Mouse (Mus musculus): Measurements from ENCODE around the gene Ccdc13.

Ccdc13 gene

DNA sequence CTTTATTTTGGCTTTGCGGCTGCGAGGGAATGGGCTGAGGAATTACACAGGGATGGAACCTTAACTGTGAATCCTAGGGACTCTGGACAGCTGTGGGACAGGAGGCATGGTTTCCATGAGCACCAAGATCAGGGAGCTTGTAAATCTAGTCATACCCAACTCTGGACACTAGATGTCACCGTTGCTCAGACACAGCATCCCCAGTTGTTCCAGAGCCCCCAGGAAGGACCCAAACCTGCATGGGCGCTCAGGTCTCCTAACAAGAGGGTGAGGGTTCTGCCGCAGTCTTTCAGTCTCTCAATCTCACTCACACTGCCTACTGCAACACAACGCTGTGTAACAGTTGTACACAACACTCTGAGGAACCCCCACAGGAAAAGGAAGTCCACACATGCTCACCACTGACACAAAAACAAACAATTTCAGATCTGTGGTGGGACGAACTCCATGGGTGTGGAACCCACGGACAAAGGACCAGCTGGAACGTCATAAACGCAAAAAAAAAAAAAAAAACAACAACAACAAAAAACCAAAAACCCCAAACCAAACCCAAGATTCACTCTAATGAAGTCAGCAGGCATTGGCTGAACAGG lies 7.4 kb upstream of the Ccdc13 start:
- no peak for DNase-seq

GRCm38 (mm10) chr9:121842914-121843313 lies 3.7 kb upstream of the Ccdc13 start:
- no peak for DNase-seq

DNA sequence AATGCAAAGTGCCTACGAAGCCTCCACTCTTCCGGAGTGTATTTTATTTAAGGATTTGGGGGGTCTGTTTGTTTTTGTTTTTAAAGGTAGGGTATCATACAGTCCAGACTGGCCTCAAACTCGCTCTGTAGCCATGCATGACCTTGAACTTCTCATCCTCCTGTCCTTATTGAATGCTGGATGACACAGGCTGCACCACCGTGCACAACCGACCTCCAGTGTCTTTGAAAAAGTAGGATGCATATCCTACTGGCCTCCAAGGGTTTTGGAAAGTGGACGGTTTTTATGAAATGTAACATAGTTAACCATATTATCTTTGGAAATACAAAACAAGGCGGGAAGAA lies 333 bp upstream of the Ccdc13 start:
- DNase-seq: no peak

DNA sequence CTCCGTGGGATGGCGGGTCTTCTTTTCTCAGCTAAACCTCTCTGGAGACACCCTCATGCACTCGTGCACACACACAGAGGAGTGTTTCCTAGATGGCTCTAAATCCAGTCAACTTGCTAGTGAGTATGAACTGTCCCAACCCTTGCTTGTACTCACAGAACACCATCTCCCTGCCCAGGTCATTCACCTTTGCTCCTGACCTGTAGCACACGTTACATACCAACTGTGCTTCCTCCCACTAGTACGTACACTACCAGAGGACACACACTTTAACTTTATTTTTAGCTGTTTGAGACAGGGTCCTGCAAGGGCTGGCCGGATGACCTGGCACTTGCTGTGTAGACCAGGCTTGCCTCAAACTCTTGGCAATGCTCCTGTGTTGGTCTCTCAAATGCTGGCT lies 1.3 kb downstream of the Ccdc13 start:
- no peak for DNase-seq

DNA sequence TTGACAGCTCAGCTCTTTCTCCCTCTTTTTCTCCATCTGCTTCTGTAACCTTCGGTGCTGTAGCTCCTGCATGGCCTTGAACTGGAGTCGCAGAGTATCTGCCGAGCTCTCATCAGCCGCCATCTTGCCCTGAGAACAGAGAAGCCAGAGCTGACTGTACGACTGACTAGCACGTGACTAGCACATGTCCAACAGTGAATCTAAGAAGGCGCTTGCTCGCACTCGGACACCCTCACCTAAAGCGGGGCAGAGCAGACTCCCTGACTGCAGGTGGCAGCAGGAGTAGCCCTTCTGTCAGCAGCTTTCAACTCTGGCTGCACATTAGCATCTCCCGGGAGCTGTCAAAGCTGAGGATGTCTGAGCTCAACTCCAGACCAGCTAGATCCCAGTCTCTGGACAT lies 5.4 kb downstream of the Ccdc13 start:
- DNase-seq: no peak

- DNase-seq: peak; percentile 74
Measured at GRCm38 (mm10) chr9:121830956-121831293, 8.3 kb downstream of the Ccdc13 start.

DNA sequence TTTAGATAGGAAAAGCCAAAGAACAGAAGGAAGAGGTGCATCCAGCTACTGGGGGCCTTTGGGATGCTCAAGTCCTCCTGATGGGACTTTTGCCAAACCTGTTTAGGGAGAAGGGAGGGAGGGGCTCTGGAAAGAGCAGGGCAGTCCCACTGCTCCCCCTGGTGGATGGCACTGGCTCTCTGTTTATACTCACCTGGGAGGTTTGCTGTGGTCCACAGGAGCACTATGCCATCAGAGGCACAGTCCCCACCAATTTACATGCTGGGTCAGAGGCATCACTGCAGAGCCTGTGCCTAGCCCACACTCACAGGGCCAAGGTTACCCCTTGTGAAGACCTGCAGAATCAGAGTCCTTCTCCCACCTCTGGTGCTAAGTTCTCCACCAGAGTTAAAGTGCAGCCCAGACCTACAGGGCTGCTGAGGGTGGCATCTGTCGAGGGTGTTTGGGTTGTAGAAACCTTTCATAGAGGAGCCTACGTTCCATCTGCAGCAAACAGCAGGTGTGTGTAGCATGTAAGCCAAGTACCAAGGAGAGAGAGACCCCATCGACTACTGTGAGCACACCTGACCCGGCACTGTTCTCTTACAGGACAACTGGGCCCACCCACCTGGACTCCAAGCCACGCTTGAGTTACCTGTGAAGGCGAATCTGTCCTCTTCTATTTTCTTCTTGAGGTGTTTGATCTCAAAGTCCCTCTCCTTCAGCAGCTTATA lies 8.9 kb downstream of the Ccdc13 start:
- DNase-seq: peak; percentile 58

GRCm38 (mm10) chr9:121829270-121829992 lies 9.8 kb downstream of the Ccdc13 start:
- peak; percentile 7 for DNase-seq

DNA sequence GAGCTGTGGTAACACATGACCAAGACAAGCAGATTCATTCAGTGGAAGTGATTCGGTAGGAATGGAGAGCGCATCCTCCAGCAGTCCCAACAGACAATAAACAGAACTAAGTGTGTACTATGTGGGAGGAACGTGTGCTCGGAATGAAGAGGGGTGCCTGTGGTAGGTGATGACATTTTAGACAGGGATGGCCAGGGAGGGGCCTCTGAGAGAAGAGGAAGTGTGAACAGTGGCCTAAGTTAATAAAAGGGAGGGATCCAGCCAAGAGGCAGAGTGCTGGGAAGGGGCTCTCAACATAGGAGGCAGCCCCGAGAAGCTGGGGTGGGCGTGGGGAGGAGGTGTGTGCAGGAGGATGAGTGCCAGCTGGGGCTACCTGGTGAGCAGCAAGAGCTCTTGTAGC lies 10.9 kb downstream of the Ccdc13 start:
- peak; percentile 26 for DNase-seq

DNA sequence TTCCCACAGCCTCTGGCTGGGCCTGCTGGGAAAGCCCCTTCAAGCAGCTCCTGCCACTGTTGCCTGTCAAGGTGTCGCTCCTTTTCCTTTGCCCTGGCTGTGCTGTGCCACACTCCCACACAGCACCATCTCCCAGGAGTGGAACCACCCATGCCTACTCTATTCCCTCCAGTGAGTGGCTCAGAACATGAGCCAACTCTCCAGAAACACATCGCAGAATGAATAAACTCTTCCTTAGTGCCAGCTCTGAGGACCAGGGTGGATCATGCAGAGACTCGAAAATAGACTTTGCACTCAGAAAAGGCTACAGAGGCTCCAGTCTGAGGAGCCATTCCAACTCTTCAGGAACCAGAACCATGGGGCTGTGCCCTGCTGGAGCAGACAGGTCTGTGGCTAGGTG lies 12.9 kb downstream of the Ccdc13 start:
- no peak for DNase-seq

DNA sequence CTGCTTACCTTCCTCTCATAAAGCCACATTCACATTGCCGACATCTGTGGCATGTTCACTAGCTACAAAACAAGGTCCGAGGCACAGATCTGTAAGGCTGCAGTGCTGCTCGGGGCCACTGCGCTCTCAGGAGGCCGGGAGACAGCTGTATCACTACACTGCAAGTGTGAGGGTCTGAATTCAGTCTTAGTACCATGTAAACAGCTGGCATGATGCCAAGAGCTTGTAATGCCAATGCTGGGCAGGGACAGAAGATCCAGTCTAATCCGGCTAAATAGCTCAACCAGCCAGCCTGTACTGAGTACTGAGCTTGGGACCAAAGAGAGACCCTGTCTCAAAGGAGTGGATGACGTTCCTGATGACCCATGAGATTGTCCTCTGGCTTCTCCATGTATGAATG lies 15.3 kb downstream of the Ccdc13 start:
- peak; percentile 57 for DNase-seq

- DNase-seq: peak; percentile 89
Measured at GRCm38 (mm10) chr9:121823051-121823450, 16.2 kb downstream of the Ccdc13 start.

GRCm38 (mm10) chr9:121822585-121822991 lies 16.7 kb downstream of the Ccdc13 start:
- peak; percentile 66 for DNase-seq

DNA sequence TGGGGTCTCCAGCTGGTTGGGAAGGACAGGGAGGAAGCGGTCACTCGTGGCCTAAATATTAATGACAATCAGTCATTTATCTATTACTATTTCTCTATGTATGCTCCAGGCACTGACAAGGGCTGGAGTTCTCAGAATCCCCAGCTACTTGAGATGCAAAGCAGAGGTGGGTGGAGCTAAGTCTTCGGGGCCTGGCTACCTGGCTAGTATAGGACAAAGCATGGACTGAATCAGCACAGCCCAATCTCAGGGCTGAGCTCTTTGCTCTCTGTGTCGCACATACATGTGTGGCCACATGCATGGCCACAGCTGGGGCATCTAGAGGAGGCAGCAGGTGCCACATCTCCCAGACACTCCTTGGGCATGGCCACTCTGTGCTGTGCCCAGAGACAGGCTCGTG lies 18.5 kb downstream of the Ccdc13 start:
- DNase-seq: no peak

GRCm38 (mm10) chr9:121819771-121820471 lies 19.3 kb downstream of the Ccdc13 start:
- DNase-seq: peak; percentile 88

- peak; percentile 68 for DNase-seq
Measured at GRCm38 (mm10) chr9:121819073-121819770, 20.0 kb downstream of the Ccdc13 start.

- DNase-seq: no peak
Measured at GRCm38 (mm10) chr9:121815183-121815582, 24.1 kb downstream of the Ccdc13 start.

- DNase-seq: peak; percentile 68
Measured at GRCm38 (mm10) chr9:121810081-121810821, 29.0 kb downstream of the Ccdc13 start.

DNA sequence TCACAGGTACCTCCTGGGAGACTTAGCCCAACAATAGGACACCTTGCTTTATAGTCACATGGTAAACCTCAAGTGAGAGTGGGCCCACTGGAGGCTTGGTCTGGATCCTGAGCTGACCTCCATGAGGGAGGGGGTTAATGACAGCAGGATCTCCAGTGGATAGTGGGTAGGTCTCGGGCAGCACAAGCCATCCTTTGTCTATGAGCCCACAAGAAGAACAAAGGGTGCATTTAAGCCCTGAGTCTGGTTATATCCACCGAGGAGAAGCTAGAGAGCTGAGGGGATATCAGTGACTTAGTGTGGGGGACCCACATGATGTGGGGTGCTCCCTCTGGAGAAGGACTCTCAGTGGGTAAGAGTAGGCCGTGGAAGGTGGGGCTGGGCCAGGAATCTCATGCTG lies 30.8 kb downstream of the Ccdc13 start:
- no peak for DNase-seq

- DNase-seq: no peak
Measured at GRCm38 (mm10) chr9:121807947-121808346, 31.3 kb downstream of the Ccdc13 start.

DNA sequence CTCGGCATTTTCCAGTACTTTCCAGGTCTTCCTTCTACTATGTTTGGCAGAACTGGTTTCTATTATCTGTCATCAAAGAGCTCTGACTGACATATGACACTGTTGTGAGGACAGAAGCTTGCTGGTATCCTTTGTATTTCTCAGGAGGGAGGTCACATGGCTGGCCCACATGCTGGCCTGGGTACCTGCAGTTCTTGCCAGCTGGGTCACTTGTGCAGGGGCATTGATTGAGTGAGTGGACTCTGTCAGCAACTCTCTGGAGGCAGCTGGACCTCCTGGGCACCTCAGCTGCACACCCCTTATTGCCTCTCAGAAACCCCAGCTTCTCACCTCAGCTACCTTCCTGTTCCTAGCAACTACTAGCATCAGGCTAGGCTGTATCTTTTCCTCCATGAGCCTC lies 31.7 kb downstream of the Ccdc13 start:
- no peak for DNase-seq

GRCm38 (mm10) chr9:121802747-121803146 lies 36.5 kb downstream of the Ccdc13 start:
- no peak for DNase-seq
